Mouse (Mus musculus) liver, embryonic 16.5 days (tissue): ENCODE results near the gene Tspan14. TPM values are rescaled to one million over a fixed set of nuclear protein-coding genes. Genes with fewer than 3 reads are reported as not detected.
A peak's percentile ranks its signal among the peaks of the same experiment; 100 is the strongest.

ENCODE experiments used
- ATAC-seq: fragments of 200-750 bp; cut with Nextera tagmentation; 2 replicates; pipeline ENCODE4 v1.8.0; 2017; ENCODE audit warnings: low read depth, mild to moderate bottlenecking, moderate number of reproducible peaks, moderate library complexity
- H3K27ac ChIP-seq: fragments of 300-500 bp; sonication (generic); 2 replicates; pipeline ENCODE4 v1.5.1; 2014; ENCODE audit warnings: mild to moderate bottlenecking, low read length
- H3K27me3 ChIP-seq: fragments of 300-500 bp; sonication (generic); 2 replicates; pipeline ENCODE4 v1.6.1; 2014; ENCODE audit warnings: low read depth, low read length, mixed read lengths; ENCODE audit not compliant: control insufficient read depth, insufficient read depth
- H3K36me3 ChIP-seq: fragments of 300-500 bp; sonication (generic); 2 replicates; pipeline ENCODE4 v1.6.1; 2014; ENCODE audit warnings: mild to moderate bottlenecking; ENCODE audit not compliant: control insufficient read depth, insufficient read depth
- H3K4me1 ChIP-seq: fragments of 300-500 bp; sonication (generic); 2 replicates; pipeline ENCODE4 v1.6.1; 2014; ENCODE audit warnings: low read depth, low read length, mixed read lengths; ENCODE audit not compliant: control insufficient read depth
- H3K4me2 ChIP-seq: fragments of 300-500 bp; sonication (generic); 2 replicates; pipeline ENCODE4 v1.6.1; 2014; ENCODE audit warnings: low read depth, low read length, mixed read lengths
- H3K4me3 ChIP-seq: fragments of 300-500 bp; sonication (generic); 2 replicates; pipeline ENCODE4 v1.5.1; 2014; ENCODE audit warnings: low read depth, mild to moderate bottlenecking, low read length
- H3K9ac ChIP-seq: fragments of 300-500 bp; sonication (generic); 2 replicates; pipeline ENCODE4 v1.6.1; 2014; ENCODE audit warnings: low read depth, low read length
- H3K9me3 ChIP-seq: fragments of 300-500 bp; sonication (generic); replicated peaks from 2 replicates; pipeline ENCODE4 v1.6.1; 2016; ENCODE audit warnings: low read length; ENCODE audit not compliant: control insufficient read depth
- WGBS: fragments of 180-500 bp; shearing (Covaris S2); extraction: QIAGEN DNeasy Blood & Tissue Kit; methylation state at CpG from one replicate; pipeline ENCODE4 v1.1.7; 2014; ENCODE audit not compliant: insufficient replicate concordance; 5-methylcytosine and 5-hydroxymethylcytosine counted together
- polyA plus RNA-seq: library from polyadenylated mRNA; unstranded; fragments of >200 nt; fragmentation: Nextera tagmentation; extraction: Ambion mirVana; gene quantifications from 2 replicates; pipeline ENCODE4 v1.2.1, GENCODE M21; 2015

Gene Tspan14
- polyA plus RNA-seq, 1 experiment from 2014 or later, result 30.0 TPM

GRCm38 (mm10) chr14:40906770-40907169 is 59.8 kb downstream of the Tspan14 start:
- WGBS, result 45% methylated on average over 9 of the region's 9 CpGs
- no peak for ATAC-seq
- H3K36me3 ChIP-seq, result peaks cover 29% of the 10 kb centered on the region
- H3K4me2 ChIP-seq, result no peak overlapping the region
- peaks cover 9% of the 10 kb centered on the region for H3K4me1 ChIP-seq
- H3K27ac ChIP-seq, result no peak overlapping the region
- H3K9me3 ChIP-seq, result no peaks in the 10 kb centered on the region
- H3K27me3 ChIP-seq, result no peaks in the 10 kb centered on the region
- no peak overlapping the region for H3K4me3 ChIP-seq
- H3K9ac ChIP-seq, result no peak overlapping the region

GRCm38 (mm10) chr14:40905813-40906212 is 60.8 kb downstream of the Tspan14 start:
- Histone ChIP-seq H3K9me3 (no peaks in the 10 kb centered on the region), H3K27me3 (no peaks in the 10 kb centered on the region), H3K9ac (no peak overlapping the region), H3K27ac (no peak overlapping the region), H3K36me3 (peaks cover 19% of the 10 kb centered on the region), H3K4me3 (no peak overlapping the region), H3K4me2 (no peak overlapping the region), H3K4me1 (peaks cover 9% of the 10 kb centered on the region)
- no peak for ATAC-seq
- 82% methylated on average over 8 of the region's 8 CpGs for WGBS

GRCm38 (mm10) chr14:40902307-40903055 is 64.1 kb downstream of the Tspan14 start:
- Histone ChIP-seq H3K4me2 (0 out of 2 replicates have a peak overlapping the region, but pooled peaks have one; percentile 27), H3K9ac (no peak overlapping the region), H3K4me1 (peaks cover 12% of the 10 kb centered on the region), H3K27me3 (no peaks in the 10 kb centered on the region), H3K9me3 (no peaks in the 10 kb centered on the region), H3K27ac (no peak overlapping the region; the same call in 1 of the 2 replicates), H3K4me3 (no peak overlapping the region), H3K36me3 (peaks cover 3% of the 10 kb centered on the region; the same call in 1 of the 2 replicates)
- no peak for ATAC-seq
- WGBS, result 52% methylated on average over 12 of the region's 12 CpGs

- Histone ChIP-seq H3K27ac (no peak overlapping the region), H3K9ac (no peak overlapping the region), H3K36me3 (no peaks in the 10 kb centered on the region), H3K4me2 (no peak overlapping the region), H3K4me1 (peaks cover 9% of the 10 kb centered on the region), H3K4me3 (no peak overlapping the region), H3K9me3 (no peaks in the 10 kb centered on the region), H3K27me3 (no peaks in the 10 kb centered on the region)
- ATAC-seq, result no peak
- 58% methylated on average over 2 of the region's 2 CpGs for WGBS
These were observed 66.3 kb downstream of the Tspan14 start for GRCm38 (mm10) chr14:40900267-40900666.

- no peak overlapping the region for H3K9ac ChIP-seq
- no peak overlapping the region for H3K27ac ChIP-seq
- H3K9me3 ChIP-seq, result no peaks in the 10 kb centered on the region
- H3K4me1 ChIP-seq, result peaks cover 9% of the 10 kb centered on the region
- peak; percentile 57 for ATAC-seq
- no peak overlapping the region for H3K4me2 ChIP-seq
- no peaks in the 10 kb centered on the region for H3K27me3 ChIP-seq
- 47% methylated on average over 3 of the region's 3 CpGs for WGBS
- H3K4me3 ChIP-seq, result no peak overlapping the region
- no peaks in the 10 kb centered on the region for H3K36me3 ChIP-seq
These were observed 68.7 kb downstream of the Tspan14 start for GRCm38 (mm10) chr14:40897916-40898315.

- 55% methylated on average over 8 of the region's 8 CpGs for WGBS
- no peak for ATAC-seq
- Histone ChIP-seq H3K9ac (no peak overlapping the region), H3K9me3 (no peaks in the 10 kb centered on the region), H3K27me3 (no peaks in the 10 kb centered on the region), H3K4me1 (peaks cover 3% of the 10 kb centered on the region), H3K36me3 (no peaks in the 10 kb centered on the region), H3K27ac (no peak overlapping the region), H3K4me3 (no peak overlapping the region), H3K4me2 (no peak overlapping the region)
These were observed 70.9 kb downstream of the Tspan14 start for GRCm38 (mm10) chr14:40895681-40896080.

GRCm38 (mm10) chr14:40894576-40895247 is 71.9 kb downstream of the Tspan14 start:
- no peaks in the 10 kb centered on the region for H3K36me3 ChIP-seq
- peak; percentile 63 for ATAC-seq
- H3K4me1 ChIP-seq, result peaks cover 3% of the 10 kb centered on the region
- H3K27ac ChIP-seq, result no peak overlapping the region
- H3K9ac ChIP-seq, result no peak overlapping the region
- peak overlapping the region; percentile 41 for H3K4me2 ChIP-seq
- H3K4me3 ChIP-seq, result no peak overlapping the region
- no peaks in the 10 kb centered on the region for H3K27me3 ChIP-seq
- WGBS, result 13% methylated on average over 23 of the region's 23 CpGs
- no peaks in the 10 kb centered on the region for H3K9me3 ChIP-seq

- ATAC-seq, result no peak
- Histone ChIP-seq H3K4me3 (no peak overlapping the region), H3K27ac (no peak overlapping the region), H3K4me1 (peaks cover 3% of the 10 kb centered on the region), H3K4me2 (no peak overlapping the region), H3K36me3 (no peaks in the 10 kb centered on the region), H3K27me3 (no peaks in the 10 kb centered on the region), H3K9me3 (no peaks in the 10 kb centered on the region), H3K9ac (no peak overlapping the region)
- WGBS, result 64% methylated on average over 8 of the region's 8 CpGs
These were observed 72.7 kb downstream of the Tspan14 start for GRCm38 (mm10) chr14:40893884-40894283.

GRCm38 (mm10) chr14:40893196-40893595 is 73.4 kb downstream of the Tspan14 start, which contains the start of gene Sh2d4b:
Sh2d4b (minus strand) TSS chr14:40893266.
- Histone ChIP-seq H3K36me3 (no peaks in the 10 kb centered on the region), H3K27ac (no peak within 1 kb of the TSS), H3K4me3 (no peak within 1 kb of the TSS), H3K4me2 (no peak within 1 kb of the TSS), H3K4me1 (peaks cover 3% of the 10 kb centered on the region), H3K9me3 (no peaks in the 10 kb centered on the region), H3K9ac (no peak within 1 kb of the TSS), H3K27me3 (no peaks in the 10 kb centered on the region)
- ATAC-seq, result no peak
- 25% methylated on average over 3 of the region's 3 CpGs for WGBS
